Mouse (Mus musculus) skeletal muscle tissue, adult 2 months (tissue): ENCODE results near the gene Adam19.

ENCODE experiments used
- DNase-seq: peaks from one replicate; pipeline ENCODE4 v3.0.0-alpha.2; 2012; ENCODE audit warnings: low read depth, low spot score

Gene Adam19

DNA sequence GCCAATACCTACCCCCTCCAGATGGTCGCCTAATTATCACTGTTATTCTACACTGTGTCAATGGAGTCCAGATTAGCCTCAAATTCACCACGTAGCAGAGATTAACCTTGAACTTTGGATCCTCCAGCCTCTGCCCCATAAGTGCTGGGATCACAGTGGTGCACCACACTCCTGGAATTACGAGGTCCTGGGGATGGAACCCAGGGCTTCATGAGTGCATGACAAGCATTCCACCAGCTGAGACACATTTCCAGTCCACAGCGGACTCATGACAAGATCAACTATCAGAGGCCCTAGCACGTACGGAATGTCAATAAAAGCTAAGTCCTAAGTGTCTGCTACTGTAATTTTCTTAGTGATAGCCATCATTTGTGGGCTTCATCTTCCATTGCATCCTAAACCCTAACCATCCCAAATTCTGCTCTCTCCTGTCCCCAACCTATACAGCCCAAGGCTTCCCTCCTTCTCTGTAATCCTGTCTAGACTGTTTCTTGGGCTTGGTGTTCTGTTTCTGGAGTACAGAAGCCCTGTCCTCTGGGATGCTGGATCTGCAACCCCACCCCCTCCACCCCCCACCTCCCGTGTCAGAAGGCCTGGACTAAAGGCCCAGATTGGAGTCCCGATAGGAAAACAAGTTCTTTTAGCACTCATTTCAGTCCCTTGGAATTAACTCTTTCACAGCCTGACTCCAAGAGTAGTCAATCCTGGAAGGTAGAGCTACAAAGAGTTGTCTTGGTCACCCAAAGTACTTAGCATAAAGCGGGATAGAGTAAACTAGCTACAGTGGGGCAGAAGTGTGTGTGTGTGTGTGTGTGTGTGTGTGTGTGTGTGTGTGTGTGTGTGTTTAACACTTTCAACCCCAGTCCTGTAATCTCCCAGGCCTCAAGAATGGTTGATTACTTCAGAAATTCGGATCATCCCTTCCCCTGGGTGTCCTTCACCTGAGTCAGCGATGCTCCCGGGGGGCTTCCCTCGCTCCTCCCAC lies 589 bp upstream of the Adam19 start:
- DNase-seq, result no peak

GRCm38 (mm10) chr11:46056770-46057411 lies 1.1 kb downstream of the Adam19 start:
- no peak for DNase-seq

DNA sequence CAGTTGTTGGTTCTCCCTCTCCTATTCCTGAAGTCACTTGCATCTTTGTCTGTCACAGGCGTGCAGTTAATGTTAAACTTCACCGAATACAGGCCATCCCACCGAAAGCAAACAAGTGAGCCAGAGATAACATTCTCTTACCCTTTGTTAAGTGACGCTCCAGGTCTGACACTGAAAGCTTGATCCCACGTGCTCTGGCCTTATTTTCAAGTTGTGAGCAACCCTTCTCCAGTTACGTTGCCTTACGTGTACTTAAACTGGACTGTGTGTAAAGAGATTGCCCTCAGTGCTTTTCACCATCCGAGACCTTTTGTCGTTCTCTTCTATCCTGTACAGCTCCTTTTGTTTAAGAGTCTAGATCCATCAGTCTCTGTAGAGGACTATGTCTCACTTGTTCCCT lies 2.2 kb downstream of the Adam19 start:
- no peak for DNase-seq

DNA sequence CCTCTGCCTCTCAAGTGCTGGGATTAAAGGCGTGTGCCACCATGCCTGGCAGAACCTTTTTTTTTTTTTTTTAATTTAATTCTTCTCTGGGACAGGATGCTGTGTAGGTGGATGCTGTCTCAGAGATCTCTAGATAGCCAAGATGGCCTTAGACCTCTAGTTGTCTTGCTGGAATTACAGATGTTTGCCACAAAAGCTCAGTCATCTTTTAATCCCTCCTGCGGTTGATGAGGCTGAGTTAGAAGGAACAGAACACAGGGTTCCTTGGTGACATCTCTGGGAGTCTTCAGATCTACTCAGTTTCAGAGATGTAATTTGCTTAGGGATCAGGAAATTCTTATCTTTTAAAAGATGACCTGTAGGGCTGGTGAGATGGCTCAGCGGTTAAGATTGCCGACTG lies 3.1 kb downstream of the Adam19 start:
- no peak for DNase-seq

- DNase-seq, result no peak
Observed at GRCm38 (mm10) chr11:46059887-46060650, 4.3 kb downstream of the Adam19 start.

DNA sequence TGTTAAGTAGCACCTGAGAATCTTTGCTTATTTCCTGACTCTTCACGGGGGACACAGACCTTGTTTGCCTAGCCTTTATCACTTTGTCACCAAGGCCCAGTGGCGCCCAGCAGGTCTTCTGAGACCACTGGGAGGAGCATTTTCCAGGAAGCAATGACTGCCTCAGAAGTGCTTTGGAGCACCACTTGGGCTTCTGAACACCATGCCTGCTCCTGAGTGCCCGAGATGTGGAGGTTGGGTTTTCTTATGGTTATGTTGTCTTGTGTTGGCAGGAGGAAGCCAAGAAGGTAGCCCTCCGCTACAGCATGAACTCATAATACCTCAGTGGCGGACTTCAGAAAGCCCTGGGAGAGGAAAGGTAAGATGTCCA lies 4.8 kb downstream of the Adam19 start:
- no peak for DNase-seq

- no peak for DNase-seq
Observed at GRCm38 (mm10) chr11:46061776-46062445, 6.1 kb downstream of the Adam19 start.

DNA sequence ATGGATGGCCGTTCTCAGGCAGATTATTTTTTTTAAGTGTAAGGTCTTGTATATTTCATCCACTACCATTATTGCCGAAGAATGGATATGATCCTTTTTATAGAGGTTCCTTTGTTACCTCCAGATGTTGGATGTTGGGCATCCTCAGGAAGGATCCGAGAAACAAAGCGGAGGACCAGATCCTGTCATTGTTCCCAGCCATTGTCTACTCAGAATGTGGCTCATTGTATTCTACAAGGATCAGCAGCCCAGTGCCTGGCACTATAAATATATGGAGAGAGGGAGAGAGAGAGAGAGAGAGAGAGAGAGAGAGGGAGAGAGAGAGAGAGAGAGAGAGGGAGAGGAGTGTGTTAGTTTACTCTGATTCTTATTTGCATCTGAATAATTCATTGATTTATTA lies 6.8 kb downstream of the Adam19 start:
- no peak for DNase-seq

GRCm38 (mm10) chr11:46062993-46063731 lies 7.4 kb downstream of the Adam19 start:
- no peak for DNase-seq

DNA sequence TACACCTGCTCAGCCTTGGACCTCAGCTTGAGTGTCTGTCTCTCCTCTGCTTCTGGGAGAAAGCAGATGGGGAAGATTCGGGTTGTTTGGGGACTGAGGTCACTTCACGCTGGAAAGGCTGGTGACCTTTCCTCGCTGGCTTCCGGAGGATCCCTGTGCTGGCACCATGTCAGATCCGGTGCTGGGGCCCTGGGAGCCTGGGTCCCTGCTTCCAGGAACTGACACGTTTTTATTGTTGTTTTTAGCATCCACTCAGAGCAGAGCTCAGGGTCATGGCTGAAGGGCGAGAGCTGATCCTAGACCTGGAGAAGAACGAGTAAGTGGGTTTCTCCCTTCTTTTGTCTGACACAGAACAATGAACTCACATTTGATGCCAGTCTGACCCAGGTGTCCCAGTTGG lies 9.0 kb downstream of the Adam19 start:
- DNase-seq, result no peak

DNA sequence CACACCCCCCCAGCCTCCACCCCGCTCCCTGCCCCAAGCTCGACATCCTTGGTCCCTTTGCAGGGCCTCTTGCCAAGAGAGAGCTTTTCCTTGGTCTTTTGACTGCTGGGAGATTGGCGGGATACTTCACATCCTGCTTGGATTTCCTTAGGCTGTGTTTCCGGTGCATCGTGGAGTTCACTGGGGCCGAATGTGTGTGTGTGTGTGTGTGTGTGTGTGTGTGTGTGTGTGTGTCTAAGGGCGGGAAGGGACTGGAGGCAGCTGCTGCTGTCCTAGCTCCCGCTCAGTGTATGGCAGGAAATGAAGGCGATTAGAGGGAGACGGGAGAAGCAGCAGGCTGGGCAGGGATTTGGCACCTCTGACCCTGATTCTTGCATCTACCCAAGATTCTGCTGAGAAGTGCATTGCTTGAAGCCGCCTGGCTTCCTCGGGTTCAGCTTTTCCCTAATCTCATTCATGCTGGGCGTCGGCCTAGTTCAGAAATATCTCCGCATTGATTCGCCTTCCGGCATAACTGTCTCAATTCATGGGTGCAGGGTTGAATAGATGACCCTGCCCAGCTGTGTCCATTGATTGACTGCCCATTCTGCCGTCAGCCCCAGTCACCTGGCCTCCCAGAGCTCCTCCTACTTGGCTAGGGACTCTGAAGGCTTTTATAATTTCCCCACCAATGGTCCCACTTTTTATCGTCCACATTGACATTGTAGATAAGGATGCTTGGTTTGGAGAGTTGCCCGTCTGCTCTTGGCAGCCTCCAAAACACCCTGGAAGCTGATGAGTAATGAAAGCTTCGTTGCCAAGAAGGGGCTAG lies 9.6 kb downstream of the Adam19 start:
- DNase-seq, result no peak

DNA sequence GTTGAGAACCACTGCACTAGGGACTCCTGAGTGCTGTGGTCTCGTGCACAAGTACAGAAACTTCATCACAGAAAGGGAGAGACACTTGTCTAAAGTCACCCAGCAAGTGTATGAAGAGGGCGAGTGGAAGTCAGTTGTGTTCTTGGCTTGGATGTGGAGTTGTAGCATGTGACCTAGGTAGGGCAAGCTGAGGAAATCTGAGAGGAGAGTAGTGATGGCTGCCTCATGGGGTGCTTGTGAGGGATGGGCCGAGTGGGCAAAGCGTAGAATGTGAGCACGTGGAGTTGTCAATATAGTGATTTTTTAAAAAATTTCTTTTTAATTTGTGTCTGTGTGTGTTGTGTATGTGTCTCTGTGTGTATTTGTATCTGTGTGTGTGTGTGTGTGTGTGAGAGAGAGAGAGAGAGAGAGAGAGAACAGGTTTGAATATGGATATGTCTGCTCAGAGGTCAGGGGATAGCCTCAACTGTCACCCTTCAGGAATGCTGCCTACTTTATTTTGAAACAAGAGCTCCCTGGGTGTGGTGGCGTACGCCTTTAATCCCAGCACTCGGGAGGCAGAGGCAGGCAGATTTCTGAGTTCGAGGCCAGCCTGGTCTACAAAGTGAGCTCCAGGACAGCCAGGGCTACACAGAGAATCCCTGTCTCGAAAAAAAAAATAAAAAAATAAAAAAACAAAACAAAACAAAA lies 11.7 kb downstream of the Adam19 start:
- DNase-seq, result no peak

DNA sequence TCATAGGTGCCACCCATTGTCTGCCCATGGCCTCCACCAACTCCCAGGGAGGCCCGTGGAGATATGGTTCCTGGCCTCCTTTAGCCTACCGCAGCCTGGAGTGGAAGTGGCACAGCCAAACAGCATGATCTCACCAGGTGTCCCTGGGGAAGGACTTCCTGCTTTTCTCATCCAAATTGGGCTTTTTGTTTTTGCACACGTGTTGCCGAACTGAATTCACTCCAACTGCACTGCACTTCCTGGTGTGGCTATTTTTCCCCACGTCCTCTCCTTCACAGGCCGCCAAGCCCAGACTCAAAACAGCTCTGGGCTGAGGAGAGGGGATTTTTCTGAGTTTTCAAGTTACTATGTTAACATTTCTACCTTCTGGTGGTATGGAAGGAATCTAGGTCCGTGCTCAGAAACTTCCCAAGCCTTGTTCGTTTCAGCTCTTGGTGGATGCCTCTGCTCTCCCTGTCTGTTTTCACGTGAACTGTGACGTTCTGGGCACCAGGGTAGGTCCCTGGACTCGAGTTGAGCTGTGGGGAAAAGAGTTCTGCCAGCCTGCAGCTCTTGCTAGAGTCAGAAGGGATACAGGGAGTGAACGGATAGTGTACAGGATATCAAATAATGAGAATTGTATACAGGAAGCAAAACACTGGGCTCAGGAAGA lies 13.1 kb downstream of the Adam19 start:
- peak; percentile 67 for DNase-seq

DNA sequence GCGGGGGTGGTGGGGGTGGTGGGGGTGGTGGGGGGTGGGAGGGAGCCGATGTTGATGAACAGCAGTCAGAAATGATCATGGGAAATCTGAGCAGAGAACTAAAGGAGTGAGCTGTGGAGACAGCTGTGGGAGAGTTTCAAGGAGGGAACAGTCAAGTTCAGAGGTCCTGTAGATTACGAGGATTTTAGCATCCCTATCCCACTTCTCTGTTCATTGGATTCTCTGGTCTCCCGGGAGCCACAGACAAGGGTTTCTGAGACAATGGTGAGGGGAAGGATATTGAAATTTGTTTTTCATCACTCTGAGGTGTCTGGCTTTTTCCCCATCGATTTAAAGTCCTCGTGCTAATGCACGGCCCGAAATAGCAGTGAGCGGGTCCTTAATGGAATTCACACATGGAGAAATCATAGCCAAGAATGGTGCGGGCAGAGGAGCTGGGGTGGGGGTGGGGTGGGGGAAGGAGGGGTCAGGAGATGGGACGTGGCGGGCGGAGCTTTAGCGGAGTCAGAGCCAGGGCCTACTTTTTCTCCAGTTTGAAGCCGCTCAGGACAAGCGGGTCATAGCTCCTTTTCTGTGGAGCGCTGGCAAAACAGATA lies 13.7 kb downstream of the Adam19 start:
- no peak for DNase-seq

- DNase-seq, result no peak
Observed at GRCm38 (mm10) chr11:46070161-46070560, 14.4 kb downstream of the Adam19 start.

GRCm38 (mm10) chr11:46070789-46071188 lies 15.0 kb downstream of the Adam19 start:
- DNase-seq, result no peak

DNA sequence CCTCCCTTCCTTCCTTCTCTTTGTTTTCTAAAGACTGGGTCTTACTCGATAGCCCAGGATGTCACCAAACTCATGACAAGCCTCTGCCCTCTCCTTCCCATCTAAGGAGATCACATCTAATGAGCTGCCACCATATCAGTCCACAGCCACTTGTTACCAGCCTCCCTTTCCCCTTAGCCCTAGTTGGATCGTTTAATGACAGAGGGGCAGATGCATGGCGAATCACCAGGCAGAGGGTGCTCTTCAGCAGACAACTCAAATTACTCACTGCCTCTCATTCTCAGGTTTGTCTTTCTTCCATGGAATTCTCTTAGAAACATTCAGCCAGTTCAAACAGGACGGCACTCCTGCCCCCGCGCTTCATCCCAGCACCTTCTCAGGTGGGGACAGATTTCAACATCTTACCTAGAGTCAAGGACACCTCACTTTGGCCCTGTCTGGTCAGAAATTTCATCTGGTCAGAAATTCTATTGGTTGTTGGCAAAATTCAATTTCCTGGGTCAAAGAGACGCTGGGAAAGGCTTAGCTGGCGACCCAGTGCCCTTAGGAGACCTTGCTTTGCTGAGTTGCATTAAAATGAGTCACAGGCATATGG lies 16.8 kb downstream of the Adam19 start:
- DNase-seq, result no peak
